Mouse (Mus musculus) thymus, adult 2 months (tissue): ENCODE measurements at regions not wholly inside any gene's neighbourhood (a gene's known extent, or its start where the extent isn't known, plus 50 kb on each side); places are given as distances from the start of the nearest gene placed in this dataset.

Experiments used
- CTCF ChIP-seq: fragments of 200-500 bp; IDR thresholded peaks from 2 replicates; pipeline ENCODE4 v1.5.1; 2012; ENCODE audit warnings: mild to moderate bottlenecking, control low read depth, low read length, moderate library complexity, borderline replicate concordance; ENCODE audit not compliant: control insufficient read depth, poor library complexity, insufficient read depth; ENCODE audit errors: extremely low read depth
- POLR2A ChIP-seq: fragments of 200-500 bp; IDR thresholded peaks from 2 replicates; pipeline ENCODE4 v1.6.1; 2012; ENCODE audit warnings: mild to moderate bottlenecking, low read length, control low read depth, moderate library complexity; ENCODE audit not compliant: control insufficient read depth, poor library complexity, insufficient read depth; ENCODE audit errors: extremely low read depth

GRCm38 (mm10) chr3:148134646-148135045, 855.7 kb downstream of the Adgrl2 start:
- TF ChIP-seq POLR2A = no peak
- no peak for TF ChIP-seq CTCF
